Mouse (Mus musculus) lung, postnatal 36 days (tissue): Measurements from ENCODE around the gene Rora.
A peak's percentile ranks its signal among the peaks of the same experiment; 100 is the strongest.

Source experiments
- DNase-seq: peaks from one replicate; pipeline ENCODE4 v3.0.0; 2022; ENCODE audit warnings: mixed read lengths

Rora gene

GRCm38 (mm10) chr9:69155836-69156595 is 502.4 kb downstream of the Rora start:
- DNase-seq: no peak

- DNase-seq: no peak
Observed at GRCm38 (mm10) chr9:69160818-69161217, 507.2 kb downstream of the Rora start.

GRCm38 (mm10) chr9:69164653-69165052 is 511.1 kb downstream of the Rora start:
- peak; percentile 33 for DNase-seq

GRCm38 (mm10) chr9:69165096-69165836 is 511.7 kb downstream of the Rora start:
- no peak for DNase-seq

- no peak for DNase-seq
Observed at GRCm38 (mm10) chr9:69174061-69174460, 520.5 kb downstream of the Rora start.

- DNase-seq: no peak
Observed at GRCm38 (mm10) chr9:69174527-69175116, 521.0 kb downstream of the Rora start.

- no peak for DNase-seq
Observed at GRCm38 (mm10) chr9:69176988-69177387, 523.4 kb downstream of the Rora start.

GRCm38 (mm10) chr9:69179224-69179623 is 525.6 kb downstream of the Rora start:
- peak; percentile 42 for DNase-seq

- no peak for DNase-seq
Observed at GRCm38 (mm10) chr9:69180961-69181360, 527.4 kb downstream of the Rora start.

- peak; percentile 49 for DNase-seq
Observed at GRCm38 (mm10) chr9:69181411-69181810, 527.8 kb downstream of the Rora start.

GRCm38 (mm10) chr9:69183888-69184287 is 530.3 kb downstream of the Rora start:
- DNase-seq: no peak

- no peak for DNase-seq
Observed at GRCm38 (mm10) chr9:69190726-69191125, 537.1 kb downstream of the Rora start.

GRCm38 (mm10) chr9:69192446-69192845 is 538.9 kb downstream of the Rora start:
- DNase-seq: no peak

- DNase-seq: peak; percentile 31
Observed at GRCm38 (mm10) chr9:69194638-69195605, 541.3 kb downstream of the Rora start.

GRCm38 (mm10) chr9:69213796-69214195 is 560.2 kb downstream of the Rora start:
- DNase-seq: peak; percentile 35

- no peak for DNase-seq
Observed at GRCm38 (mm10) chr9:69224841-69225240, 571.3 kb downstream of the Rora start.

- DNase-seq: peak; percentile 36
Observed at GRCm38 (mm10) chr9:69226424-69226823, 572.8 kb downstream of the Rora start.

- peak; percentile 17 for DNase-seq
Observed at GRCm38 (mm10) chr9:69227806-69228205, 574.2 kb downstream of the Rora start.

- DNase-seq: no peak
Observed at GRCm38 (mm10) chr9:69229935-69230334, 576.3 kb downstream of the Rora start.

- DNase-seq: no peak
Observed at GRCm38 (mm10) chr9:69234526-69234925, 580.9 kb downstream of the Rora start.

GRCm38 (mm10) chr9:69237316-69237715 is 583.7 kb downstream of the Rora start:
- DNase-seq: peak; percentile 8

- no peak for DNase-seq
Observed at GRCm38 (mm10) chr9:69242538-69242937, 589.0 kb downstream of the Rora start.

GRCm38 (mm10) chr9:69243626-69244025 is 590.0 kb downstream of the Rora start:
- DNase-seq: no peak
